Mouse (Mus musculus) erythroblast, embryonic 14.5 days (primary cell): Measurements from ENCODE around the gene Cnr2.

ENCODE experiments used
- GATA1 ChIP-seq: IDR thresholded peaks from 2 replicates; pipeline ENCODE4 v1.6.1; 2012; ENCODE audit warnings: low read length, inconsistent platforms, mixed read lengths
- TAL1 ChIP-seq: IDR thresholded peaks from 3 replicates; pipeline ENCODE4 v1.6.1; 2012; ENCODE audit warnings: low read length, inconsistent platforms, mixed read lengths

GRCm38 (mm10) chr4:135885676-135886075 is 9.5 kb upstream of the Cnr2 start:
- TF ChIP-seq GATA1 (no peak), TAL1 (no peak)
